ENCODE assay signal across 17 mouse cellular contexts in the genomic region with DNA sequence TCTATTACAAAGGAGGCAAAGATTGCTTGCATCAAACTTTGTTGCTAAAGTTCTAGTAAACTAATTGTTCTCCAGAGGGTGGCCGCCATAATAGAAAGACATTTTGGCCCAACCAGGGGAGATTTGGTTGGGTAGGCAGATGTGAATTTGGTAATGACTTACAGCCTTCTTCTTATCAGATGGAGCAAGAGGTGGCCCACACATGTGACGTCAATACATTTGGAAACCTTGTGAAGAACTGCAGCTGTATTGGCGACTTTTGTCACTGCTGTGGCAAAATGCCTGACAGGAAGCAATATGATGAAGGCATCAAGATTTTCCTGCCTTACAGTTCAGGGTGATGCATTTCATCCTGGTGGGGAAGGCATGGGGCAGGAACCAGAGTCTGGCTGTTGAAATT.
"Had no signal": no experiment of that assay in that cellular context is flagged by ENCODE, and none has a peak within 500 bp of the region (broad histone marks: within the 10 kb centered on the region; RNA-seq: fewer than 3 reads in every experiment).

No protein-coding gene starts in this region.

- H3K9ac ChIP-seq: kidney, embryonic 15.5 days; limb, embryonic 12.5 days; liver, embryonic 15.5 days; midbrain, embryonic 15.5 days; neural tube, embryonic 13.5 days had no signal

- H3K36me3 ChIP-seq: kidney, embryonic 15.5 days; limb, embryonic 12.5 days; liver, embryonic 15.5 days; midbrain, embryonic 15.5 days; neural tube, embryonic 13.5 days had no signal

- H3K4me2 ChIP-seq: kidney, embryonic 15.5 days; limb, embryonic 12.5 days; liver, embryonic 15.5 days; midbrain, embryonic 11.5 days; midbrain, embryonic 15.5 days; neural tube, embryonic 13.5 days had no signal

- ATAC-seq: midbrain, embryonic 15.5 days had no signal

- H3K4me1 ChIP-seq: liver, embryonic 15.5 days; midbrain, embryonic 15.5 days had no signal

- H3K9me3 ChIP-seq: kidney, embryonic 15.5 days; limb, embryonic 12.5 days; liver, embryonic 15.5 days; megakaryocyte, embryonic 14.5 days; midbrain, embryonic 15.5 days; neural tube, embryonic 13.5 days had no signal

- H3K27ac ChIP-seq: kidney, embryonic 15.5 days; limb, embryonic 12.5 days; liver, embryonic 15.5 days; midbrain, embryonic 15.5 days; neural tube, embryonic 13.5 days had no signal

- H3K4me3 ChIP-seq: kidney, embryonic 15.5 days; limb, embryonic 12.5 days; liver, embryonic 15.5 days; megakaryocyte, embryonic 14.5 days; midbrain, embryonic 15.5 days; neural tube, embryonic 13.5 days had no signal

- H3K27me3 ChIP-seq: kidney, embryonic 15.5 days; limb, embryonic 12.5 days; liver, embryonic 15.5 days; megakaryocyte, embryonic 14.5 days; midbrain, embryonic 15.5 days; neural tube, embryonic 13.5 days had no signal

- DNase-seq: kidney, adult 18-20 months; kidney, postnatal 25 days; liver; lung, adult 2 months; lung, postnatal 14 days; retina, postnatal 1 day; right cerebral cortex, postnatal 4 days; spleen, adult 18-20 months; thymus, adult 18-20 months; thymus, postnatal 14 days had no signal
